Mouse (Mus musculus): Measurements from ENCODE around the gene Aknad1.

DNA sequence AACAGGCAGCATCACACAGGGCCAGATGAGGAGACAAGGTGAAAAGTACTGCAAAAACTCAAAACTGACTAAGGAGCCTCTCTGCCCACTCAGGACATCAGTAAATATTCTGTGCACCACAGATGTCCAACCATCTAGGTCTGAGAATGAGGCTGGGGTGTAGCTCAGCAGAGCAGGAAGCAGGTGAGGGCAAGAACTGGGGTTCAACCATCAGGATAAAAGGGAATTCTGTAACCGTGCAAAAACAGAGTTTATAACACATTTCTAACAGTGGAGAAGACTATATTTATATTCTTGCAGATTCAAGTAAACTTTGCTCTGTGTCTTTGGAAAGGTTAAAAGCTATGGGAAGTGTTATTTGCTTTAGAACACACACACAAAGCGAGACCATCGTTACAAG, 19.7 kb upstream of the Aknad1 start:
- TF ChIP-seq CTCF (IDR thresholded peaks at IDR 0.05; ENCODE audit: borderline replicate concordance, insufficient read depth, low read length) (no peak), POLR2A (IDR thresholded peaks at IDR 0.05; ENCODE audit: low read depth, low read length) (no peak)

All from embryonic fibroblast, embryonic 13.5 days (primary cell).